In the genomic region with DNA sequence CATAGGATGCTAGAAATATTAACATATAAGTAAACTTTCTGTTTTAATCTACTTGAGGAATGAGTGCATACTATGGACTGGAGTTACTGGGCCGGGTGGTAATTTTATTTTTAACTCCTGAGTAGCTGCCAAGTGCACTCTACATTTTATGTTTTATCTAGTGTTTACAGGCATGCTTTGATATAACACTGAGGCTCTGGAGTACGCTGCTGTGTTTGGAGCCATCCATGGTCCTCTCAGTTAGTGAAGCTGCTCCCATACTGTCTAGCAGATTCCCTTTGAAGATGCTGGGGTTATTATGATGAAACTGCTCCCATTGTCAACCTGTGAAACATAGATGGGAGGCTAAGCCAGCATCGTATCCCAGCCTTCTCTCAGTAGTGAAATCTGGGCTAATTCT, we compare ENCODE assay signal across 27 mouse cellular contexts. TPM values are rescaled to one million over a fixed set of nuclear protein-coding genes. Genes with fewer than 3 reads are reported as not detected.
DNase-seq lines count a peak whose midpoint lies in the region; ATAC-seq and TF ChIP-seq lines count a peak whose summit lies in the region.
"Had no signal": no experiment of that assay in that cellular context is flagged by ENCODE, and none has a peak within 500 bp of the region (broad histone marks: within the 10 kb centered on the region; RNA-seq: fewer than 3 reads in every experiment).

No protein-coding gene starts in this region.

- H3K36me3 ChIP-seq in heart, embryonic 15.5 days = no peaks in the 10 kb centered on the region
- no peaks in the 10 kb centered on the region for H3K36me3 ChIP-seq in heart, embryonic 10.5 days
- H3K36me3 ChIP-seq in liver, adult 2 months (ENCODE audit: control insufficient read depth, insufficient read depth, low read length) = no peaks in the 10 kb centered on the region
- no peaks in the 10 kb centered on the region for H3K36me3 ChIP-seq in liver, embryonic 12.5 days
- H3K36me3 ChIP-seq: embryonic facial prominence, embryonic 15.5 days; forebrain, embryonic 10.5 days; heart, embryonic 12.5 days; hindbrain, embryonic 13.5 days had no signal

- no peaks in the 10 kb centered on the region for H3K9me3 ChIP-seq in heart, embryonic 15.5 days (replicated peaks)
- no peaks in the 10 kb centered on the region for H3K9me3 ChIP-seq in heart, embryonic 10.5 days
- H3K9me3 ChIP-seq in liver, embryonic 12.5 days (replicated peaks) = no peaks in the 10 kb centered on the region
- H3K9me3 ChIP-seq: embryonic facial prominence, embryonic 15.5 days; forebrain, embryonic 10.5 days; heart, embryonic 12.5 days; hindbrain, embryonic 13.5 days had no signal

- no peak for TF ChIP-seq POLR2A in liver, adult 2 months (IDR thresholded peaks at IDR 0.05; ENCODE audit: extremely low read depth, insufficient read depth, low read length)

- 0 out of 2 replicates have a peak, but pooled peaks cover 2% of the 10 kb centered on the region for H3K79me2 ChIP-seq in liver, adult 2 months (ENCODE audit: control insufficient read depth, insufficient read depth, low read length)

- intact Hi-C loops in gastrocnemius, adult 2 months (cut with DNase I) = loop anchor here (5.0 kb wide), 1 partner anchor 82 kb away; no protein-coding TSS in a partner anchor
- intact Hi-C loops in gastrocnemius, postnatal 14 days (cut with DNase I; ENCODE audit: low total_unique reads) = loop anchor here (10.0 kb wide), 1 partner anchor 324 kb away; no protein-coding TSS in a partner anchor

- no peak overlapping the region for H3K4me2 ChIP-seq in heart, embryonic 15.5 days
- no peak overlapping the region for H3K4me2 ChIP-seq in liver, embryonic 12.5 days
- H3K4me2 ChIP-seq: embryonic facial prominence, embryonic 15.5 days; heart, embryonic 12.5 days; hindbrain, embryonic 13.5 days had no signal

- H3K27ac ChIP-seq in gastrocnemius, adult 2 months = peak overlapping the region; percentile 86; the same call in 1 of the 2 replicates
- H3K27ac ChIP-seq in heart, embryonic 15.5 days = peak overlapping the region; percentile 24
- H3K27ac ChIP-seq in heart, embryonic 10.5 days = no peak overlapping the region
- H3K27ac ChIP-seq in liver, adult 2 months (replicated peaks; ENCODE audit: insufficient read depth, low read depth, low read length) = 0 out of 2 replicates have a peak overlapping the region, but pooled peaks have one; percentile 21
- no peak overlapping the region for H3K27ac ChIP-seq in liver, embryonic 12.5 days
- H3K27ac ChIP-seq: embryonic facial prominence, embryonic 15.5 days; forebrain, embryonic 10.5 days; hindbrain, embryonic 13.5 days; hindbrain, postnatal 0 days had no signal

- H3K4me1 ChIP-seq in heart, embryonic 15.5 days (replicated peaks) = peaks cover 42% of the 10 kb centered on the region
- peaks cover 21% of the 10 kb centered on the region for H3K4me1 ChIP-seq in heart, embryonic 10.5 days
- H3K4me1 ChIP-seq in liver, adult 2 months (ENCODE audit: control insufficient read depth, insufficient read depth, low read length) = peaks cover 16% of the 10 kb centered on the region
- H3K4me1 ChIP-seq in liver, embryonic 12.5 days = peaks cover 20% of the 10 kb centered on the region; the same call in 1 of the 2 replicates

- H3K9ac ChIP-seq in heart, embryonic 15.5 days = no peak overlapping the region
- no peak overlapping the region for H3K9ac ChIP-seq in liver, adult 2 months (ENCODE audit: low read depth, low read length)
- no peak overlapping the region for H3K9ac ChIP-seq in liver, embryonic 12.5 days
- H3K9ac ChIP-seq: embryonic facial prominence, embryonic 15.5 days; heart, embryonic 12.5 days; hindbrain, embryonic 13.5 days had no signal

- ATAC-seq in heart, embryonic 15.5 days (replicated peaks; ENCODE audit: insufficient number of reproducible peaks, insufficient read depth, low FRiP score, low read depth) = peak; percentile 53
- no peak for ATAC-seq in liver, embryonic 12.5 days
- ATAC-seq: forebrain, embryonic 14.5 days; hindbrain, postnatal 0 days had no signal

- WGBS in heart, embryonic 15.5 days = 23% methylated on average over 3 of the region's 3 CpGs
- WGBS in heart, embryonic 10.5 days = 55% methylated on average over 3 of the region's 3 CpGs
- WGBS in liver, adult 2 months = 62% methylated on average over 3 of the region's 3 CpGs
- 51% methylated on average over 3 of the region's 3 CpGs for WGBS in liver, embryonic 12.5 days (ENCODE audit: insufficient replicate concordance)

- no peak for TF ChIP-seq CTCF in gastrocnemius, adult 2 months (IDR thresholded peaks at IDR 0.05)
- no peak for TF ChIP-seq CTCF in liver, adult 2 months (IDR thresholded peaks at IDR 0.05; ENCODE audit: low read depth, low read length)

- DNase-seq in gastrocnemius, adult 2 months = no peak
- no peak for DNase-seq in gastrocnemius, postnatal 14 days
- DNase-seq in heart, embryonic 10.5 days (ENCODE audit: low spot score) = no peak
- DNase-seq in liver, adult 2 months (ENCODE audit: extremely low read depth, low read depth, low spot score) = peak; percentile 15
- peak; percentile 15 for DNase-seq in 3T3-L1 (ENCODE audit: low read depth, low spot score)
- DNase-seq in right cerebral cortex, postnatal 4 days = no peak
- DNase-seq: adrenal gland, postnatal 25 days; cerebellum, adult 2 months; cerebellum, postnatal 10 days; embryo, embryonic 11 days; gastrocnemius, postnatal 10 days; kidney, adult 11 months had no signal

- no peaks in the 10 kb centered on the region for H3K27me3 ChIP-seq in heart, embryonic 15.5 days
- H3K27me3 ChIP-seq in heart, embryonic 10.5 days (ENCODE audit: insufficient read depth, poor library complexity, severe bottlenecking) = no peaks in the 10 kb centered on the region
- H3K27me3 ChIP-seq in liver, adult 2 months (ENCODE audit: control insufficient read depth, insufficient read depth, low read length) = no peaks in the 10 kb centered on the region
- H3K27me3 ChIP-seq in liver, embryonic 12.5 days (replicated peaks) = no peaks in the 10 kb centered on the region
- H3K27me3 ChIP-seq: heart, embryonic 12.5 days; hindbrain, embryonic 13.5 days had no signal

- no peak overlapping the region for H3K4me3 ChIP-seq in gastrocnemius, adult 2 months
- no peak overlapping the region for H3K4me3 ChIP-seq in heart, embryonic 15.5 days
- H3K4me3 ChIP-seq in heart, embryonic 10.5 days = no peak overlapping the region
- H3K4me3 ChIP-seq in liver, adult 2 months (ENCODE audit: insufficient read depth, low read depth, low read length) = no peak overlapping the region
- H3K4me3 ChIP-seq in liver, embryonic 12.5 days = no peak overlapping the region
- H3K4me3 ChIP-seq: embryonic facial prominence, embryonic 15.5 days; erythroblast, embryonic 14.5 days; forebrain, embryonic 10.5 days; heart, embryonic 12.5 days; hindbrain, embryonic 13.5 days had no signal

RNA-seq across cellular contexts. Expression of a gene that starts 27.6 kb away (rescaled TPM):
- under 1 TPM in 1 of 2 experiments, not detected in 1; 0.45 TPM for total RNA-seq in gastrocnemius, adult 2 months (2021)
- not detected for total RNA-seq in gastrocnemius, postnatal 14 days (2021)
- 0.20 and 3.1 TPM in 2 replicates for polyA plus RNA-seq in heart, embryonic 15.5 days (2015; fragmentation: Nextera tagmentation; extraction: Ambion mirVana)
- polyA plus RNA-seq in heart, embryonic 10.5 days (2016; fragmentation: Nextera tagmentation; extraction: Ambion mirVana) = not detected in 2 replicates
- 0.20 TPM in 1 of 2 replicates, not detected in the other for total RNA-seq in liver, adult 2 months (2014; rRNA removed)
- not detected in 2 replicates for polyA plus RNA-seq in liver, adult 2 months (2012; rRNA removed)
- polyA plus RNA-seq in liver, embryonic 12.5 days (2016; fragmentation: Nextera tagmentation; extraction: Ambion mirVana) = not detected in 2 replicates
- total RNA-seq: adrenal gland, adult 2 months; common myeloid progenitor, adult 5-6 weeks; gastrocnemius, postnatal 10 days; hindbrain, postnatal 0 days had no signal
- polyA plus RNA-seq: C2C12; cerebellum, adult 2 months; embryonic facial prominence, embryonic 11.5 days; embryonic facial prominence, embryonic 15.5 days; erythroblast, embryonic 14.5 days; forebrain, embryonic 10.5 days; forebrain, embryonic 14.5 days; gonadal fat pad, adult 2 months; heart, embryonic 12.5 days; hindbrain, embryonic 13.5 days; hindbrain, postnatal 0 days; intestine, embryonic 14.5 days had no signal

Comparison
In these comparisons a context has a peak if more than half of its experiments do, and no peak if none do; other contexts are left out.
1. H3K27ac ChIP-seq: peak in gastrocnemius, adult 2 months (single experiment), heart, embryonic 15.5 days (single experiment) and liver, adult 2 months (single experiment); none in heart, embryonic 10.5 days (single experiment) and liver, embryonic 12.5 days (single experiment).
2. DNase-seq: peak in liver, adult 2 months (single experiment) and 3T3-L1 (single experiment); none in gastrocnemius, adult 2 months (single experiment), gastrocnemius, postnatal 14 days (single experiment), heart, embryonic 10.5 days (single experiment) and right cerebral cortex, postnatal 4 days (single experiment).